Mouse (Mus musculus): ENCODE measurements around the gene Arid3a. TPM values are rescaled to one million over a fixed set of nuclear protein-coding genes. Genes with fewer than 3 reads are reported as not detected.

Arid3a gene
- polyA plus RNA-seq, 1 experiment from 2014 or later = 16.4 TPM

DNA sequence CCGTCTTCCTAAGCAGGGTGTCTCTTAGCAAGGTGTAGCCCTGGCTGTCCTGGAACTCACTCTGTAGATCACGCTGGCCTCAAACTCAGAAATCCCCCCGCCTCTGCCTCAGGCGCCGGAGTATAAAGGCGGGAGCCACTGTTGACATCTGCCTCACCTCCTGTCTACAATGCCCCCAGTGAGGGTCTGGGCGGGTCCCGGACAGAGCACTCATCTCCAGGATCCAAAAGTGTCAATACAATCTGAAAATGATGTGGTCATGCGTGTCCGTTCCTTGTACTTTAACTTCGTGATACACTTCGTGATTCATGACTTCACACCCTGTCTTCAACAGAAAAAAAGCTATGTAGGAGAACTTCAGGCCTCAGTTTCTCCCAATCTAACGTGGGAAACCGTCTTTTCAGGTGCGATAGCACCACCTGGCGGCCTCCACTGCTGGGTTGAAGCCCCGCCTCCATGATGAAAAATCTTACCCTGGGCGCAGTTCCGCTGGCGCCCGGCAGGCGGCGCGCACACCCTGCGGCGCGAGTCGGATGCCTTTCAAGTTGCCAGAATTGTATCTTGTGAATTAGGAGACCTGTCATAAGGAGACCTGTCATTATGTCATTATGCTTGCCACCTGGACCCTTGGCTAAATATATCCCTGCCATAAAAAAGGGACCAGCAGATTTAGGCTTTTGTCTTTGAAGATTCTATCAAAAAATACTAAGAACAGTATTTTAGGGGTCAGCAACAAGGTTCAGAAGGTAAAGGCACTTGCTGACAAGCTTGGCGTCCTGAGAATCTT, 1.7 kb upstream of the Arid3a start:
- Histone ChIP-seq H3K36me3 (no peaks in the 10 kb centered on the region), H3K27me3 (ENCODE audit: insufficient read depth, poor library complexity, severe bottlenecking) (peaks cover 40% of the 10 kb centered on the region), H3K9me3 (no peaks in the 10 kb centered on the region), H3K4me3 (peak overlapping the region; percentile 99; the same call in 1 of the 2 replicates), H3K4me1 (peaks cover 52% of the 10 kb centered on the region), H3K27ac (no peak overlapping the region; the same call in 1 of the 2 replicates)
- DNase-seq (ENCODE audit: low spot score) = peak; percentile 94
- WGBS = 12% methylated on average over 29 of the region's 29 CpGs

DNA sequence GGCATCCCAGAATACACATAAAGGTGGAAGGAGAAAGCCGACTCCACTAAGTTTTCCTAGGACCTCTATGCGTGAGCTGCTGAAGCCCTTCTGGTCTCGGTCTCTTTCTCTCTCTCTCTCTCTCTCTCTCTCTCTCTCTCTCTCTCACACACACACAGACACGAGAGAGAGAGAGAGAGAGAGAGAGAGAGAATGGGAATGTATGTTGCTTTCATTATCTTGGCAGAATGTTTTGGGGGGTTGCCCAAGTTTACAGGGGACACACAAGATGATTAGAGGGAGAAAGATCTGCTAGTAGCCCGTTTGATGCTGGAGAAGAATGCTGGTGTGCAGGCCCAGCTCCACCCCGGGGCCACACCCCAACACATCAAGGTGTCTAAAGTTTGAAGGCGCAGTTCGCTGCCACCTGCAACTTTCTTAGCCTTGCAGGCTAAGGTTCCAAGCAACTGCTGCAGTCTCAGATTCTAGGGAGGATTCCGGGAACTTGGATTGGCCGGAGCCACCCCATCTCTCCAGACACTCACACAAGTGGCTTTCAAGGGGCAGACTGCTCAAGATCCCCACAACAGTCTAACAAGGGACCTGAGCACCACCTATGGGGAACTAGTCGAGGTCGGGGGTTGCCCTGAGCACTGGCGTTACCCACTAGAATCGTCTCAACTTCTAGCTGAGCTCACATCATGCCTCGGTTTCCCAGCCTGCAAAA, 905 bp upstream of the Arid3a start:
- 8% methylated on average over 15 of the region's 15 CpGs for WGBS
- peaks cover 33% of the 10 kb centered on the region for H3K27me3 ChIP-seq (ENCODE audit: insufficient read depth, poor library complexity, severe bottlenecking)
- peaks cover 7% of the 10 kb centered on the region for H3K36me3 ChIP-seq
- H3K4me3 ChIP-seq = peak overlapping the region; percentile 99
- no peaks in the 10 kb centered on the region for H3K9me3 ChIP-seq
- DNase-seq (ENCODE audit: low spot score) = no peak
- H3K27ac ChIP-seq = peak overlapping the region; percentile 99
- H3K4me1 ChIP-seq = peaks cover 52% of the 10 kb centered on the region

DNA sequence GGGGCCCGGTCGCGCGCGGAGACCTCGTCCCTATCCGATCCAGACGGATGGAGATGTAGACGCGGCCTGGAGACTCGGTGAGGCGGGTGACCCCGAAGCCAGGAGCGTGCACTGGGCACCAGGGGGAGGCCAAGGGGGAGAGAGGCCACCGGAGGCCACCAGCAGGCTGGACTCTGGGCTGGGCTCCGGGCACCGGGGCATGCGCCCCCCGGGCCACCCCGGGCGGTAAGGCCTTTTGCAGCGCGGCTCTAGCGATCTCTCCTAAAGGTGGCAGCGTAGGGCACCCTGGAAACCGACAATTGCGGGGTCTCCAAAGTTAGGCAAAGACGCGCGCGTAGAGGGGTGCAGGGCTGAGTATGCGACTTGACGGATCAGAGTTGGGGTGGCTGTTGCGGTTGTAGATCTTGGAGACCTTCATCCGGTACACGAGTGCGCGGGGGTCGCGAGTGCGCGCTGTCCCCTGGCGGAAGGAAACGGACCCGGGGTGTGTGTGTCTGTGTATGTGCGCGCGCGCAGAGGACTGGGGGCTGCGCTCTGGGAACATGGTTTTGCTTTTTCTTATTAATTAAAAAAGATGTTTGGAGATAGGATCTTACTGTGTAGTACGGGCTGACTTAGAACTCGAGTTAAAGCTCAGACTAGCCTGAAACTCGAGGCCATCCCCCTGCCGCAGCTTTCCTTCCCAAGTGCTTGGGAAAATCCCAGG, 634 bp downstream of the Arid3a start:
- peaks cover 58% of the 10 kb centered on the region for H3K4me1 ChIP-seq
- 0% methylated on average over 54 of the region's 54 CpGs for WGBS

DNA sequence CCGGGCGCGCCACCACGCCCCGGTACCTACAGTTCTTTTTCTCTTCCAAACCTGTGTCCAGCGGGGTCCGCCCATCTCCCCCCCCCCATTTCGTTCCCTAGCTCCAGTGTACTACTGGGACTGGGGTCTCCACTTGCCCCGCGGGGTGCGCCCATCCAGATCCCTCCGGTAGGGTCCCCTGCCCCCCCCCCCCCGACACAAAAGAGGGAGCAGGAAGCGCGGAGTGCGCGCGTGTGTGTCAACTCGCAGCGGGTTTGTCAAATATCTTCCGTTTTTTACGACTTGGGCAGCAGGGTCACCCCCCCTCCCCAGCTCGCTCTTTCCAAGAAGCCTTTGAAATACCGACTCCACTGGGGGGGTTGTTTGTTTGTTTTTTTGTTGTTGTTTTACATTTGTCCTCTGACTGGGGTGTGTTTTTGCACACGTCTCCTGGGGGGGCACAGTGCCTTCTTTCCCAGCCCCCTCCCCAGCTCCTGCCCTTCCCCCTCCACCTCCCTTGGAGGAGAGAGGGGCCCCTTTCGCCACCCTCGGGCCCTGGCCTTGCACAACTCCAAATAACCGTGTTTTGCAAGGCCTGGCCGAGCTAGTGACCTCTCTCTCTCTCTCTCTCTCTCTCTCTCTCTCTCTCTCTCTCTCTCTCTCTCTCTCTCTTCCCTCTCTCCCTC, 1.3 kb downstream of the Arid3a start:
- peak overlapping the region; percentile 99 for H3K27ac ChIP-seq
- H3K4me1 ChIP-seq = peaks cover 65% of the 10 kb centered on the region

More for the DNA sequence above, 634 bp downstream of the Arid3a start:
- peak; percentile 86 for DNase-seq (ENCODE audit: low spot score)
- H3K27ac ChIP-seq = peak overlapping the region; percentile 99
- peaks cover 18% of the 10 kb centered on the region for H3K27me3 ChIP-seq (ENCODE audit: insufficient read depth, poor library complexity, severe bottlenecking)
- H3K9me3 ChIP-seq = no peaks in the 10 kb centered on the region
- H3K36me3 ChIP-seq = peaks cover 23% of the 10 kb centered on the region
- H3K4me3 ChIP-seq = peak overlapping the region; percentile 99

DNA sequence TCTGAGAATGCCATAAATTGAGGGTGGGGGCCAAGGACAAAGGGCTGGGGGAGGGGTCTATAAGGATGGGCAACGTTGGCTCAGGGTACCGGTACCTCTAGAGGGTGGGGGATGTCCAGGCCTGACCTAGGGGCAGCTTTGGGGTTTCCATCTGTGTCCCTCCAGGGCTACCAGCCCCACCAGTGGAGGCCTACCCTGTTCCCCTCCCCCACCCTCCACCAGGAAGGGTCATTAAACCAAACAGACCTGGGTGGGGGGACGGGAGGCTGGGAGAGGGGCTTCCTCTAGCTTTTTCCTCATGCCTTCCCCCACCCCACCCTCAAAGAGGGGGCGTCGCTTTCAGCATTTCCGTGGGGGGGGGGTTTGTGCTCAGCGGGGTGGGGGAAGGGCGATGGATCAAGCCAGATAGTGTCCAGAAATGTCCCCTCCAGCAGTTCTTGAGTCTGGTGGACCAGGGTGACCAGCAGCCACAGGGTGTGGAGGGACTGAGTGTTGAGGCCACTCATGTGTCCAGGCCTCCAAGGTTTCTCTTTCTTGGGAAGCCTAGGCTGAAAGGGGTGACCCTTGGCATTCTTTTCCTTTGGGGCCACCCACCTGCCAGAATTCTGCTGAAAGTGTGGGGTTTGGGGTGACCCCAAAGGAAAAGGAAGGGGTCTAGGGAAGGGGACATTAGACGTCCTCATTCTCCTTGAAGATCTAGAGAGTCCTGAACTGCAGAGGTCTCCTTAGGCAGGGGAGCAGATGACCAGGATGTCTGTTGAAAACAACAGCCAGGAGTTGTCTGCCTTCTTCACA, 2.3 kb downstream of the Arid3a start:
- Histone ChIP-seq H3K4me1 (peaks cover 74% of the 10 kb centered on the region), H3K9me3 (no peaks in the 10 kb centered on the region), H3K4me3 (peak overlapping the region; percentile 99), H3K27me3 (ENCODE audit: insufficient read depth, poor library complexity, severe bottlenecking) (peaks cover 1% of the 10 kb centered on the region), H3K27ac (peak overlapping the region; percentile 99), H3K36me3 (peaks cover 39% of the 10 kb centered on the region)
- WGBS = 14% methylated on average over 9 of the region's 9 CpGs
- no peak for DNase-seq (ENCODE audit: low spot score)

More for the DNA sequence above, 1.3 kb downstream of the Arid3a start:
- peaks cover 30% of the 10 kb centered on the region for H3K36me3 ChIP-seq
- no peak for DNase-seq (ENCODE audit: low spot score)
- peak overlapping the region; percentile 99 for H3K4me3 ChIP-seq
- H3K9me3 ChIP-seq = no peaks in the 10 kb centered on the region
- peaks cover 11% of the 10 kb centered on the region for H3K27me3 ChIP-seq (ENCODE audit: insufficient read depth, poor library complexity, severe bottlenecking)
- WGBS = under 1% methylated on average over 29 of the region's 29 CpGs

DNA sequence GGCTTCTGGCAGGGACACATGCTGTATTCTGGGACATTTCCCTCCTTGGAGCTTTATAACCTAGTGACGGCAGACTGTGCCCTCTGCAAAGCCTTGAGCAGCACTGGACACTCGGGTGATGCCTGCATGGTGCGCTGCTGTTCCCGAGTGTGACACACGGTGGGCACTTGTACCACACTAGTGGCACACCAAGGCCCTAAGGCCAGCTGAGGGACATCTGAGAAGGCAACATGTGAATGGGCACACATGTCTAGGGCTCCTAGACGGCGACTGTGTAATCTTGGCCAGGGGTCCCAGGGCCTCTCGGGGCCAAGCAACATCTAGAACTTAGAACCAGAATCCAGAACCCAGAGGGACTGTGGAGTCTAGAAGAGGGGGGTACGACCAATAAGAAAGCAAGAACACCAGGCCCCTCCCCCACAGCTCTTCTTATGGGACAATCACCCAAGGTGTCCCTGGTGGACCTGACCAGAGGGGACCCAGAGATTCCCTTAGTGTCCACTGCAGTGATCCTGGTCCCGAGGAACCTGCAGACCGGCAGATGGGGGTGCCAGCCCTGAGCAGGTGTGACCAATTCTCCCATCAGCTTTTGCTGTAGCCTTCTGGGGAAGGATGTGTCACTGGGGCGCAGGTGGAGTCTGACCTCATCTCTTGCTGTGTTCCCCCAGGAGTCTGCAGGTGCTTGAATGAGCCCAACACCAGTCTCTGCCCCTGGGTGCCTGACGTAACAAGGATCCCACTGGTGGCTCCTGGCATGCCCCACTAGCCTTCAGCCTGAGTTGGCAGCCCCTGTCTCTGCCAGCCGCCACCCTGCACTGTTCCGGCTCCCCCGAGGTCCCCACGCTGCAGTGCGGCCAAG, 3.4 kb downstream of the Arid3a start:
- Histone ChIP-seq H3K4me3 (peak overlapping the region; percentile 99), H3K36me3 (peaks cover 49% of the 10 kb centered on the region), H3K27me3 (ENCODE audit: insufficient read depth, poor library complexity, severe bottlenecking) (no peaks in the 10 kb centered on the region), H3K4me1 (peaks cover 83% of the 10 kb centered on the region), H3K27ac (peak overlapping the region; percentile 99), H3K9me3 (no peaks in the 10 kb centered on the region)
- WGBS = 89% methylated on average over 18 of the region's 18 CpGs
- DNase-seq (ENCODE audit: low spot score) = no peak

DNA sequence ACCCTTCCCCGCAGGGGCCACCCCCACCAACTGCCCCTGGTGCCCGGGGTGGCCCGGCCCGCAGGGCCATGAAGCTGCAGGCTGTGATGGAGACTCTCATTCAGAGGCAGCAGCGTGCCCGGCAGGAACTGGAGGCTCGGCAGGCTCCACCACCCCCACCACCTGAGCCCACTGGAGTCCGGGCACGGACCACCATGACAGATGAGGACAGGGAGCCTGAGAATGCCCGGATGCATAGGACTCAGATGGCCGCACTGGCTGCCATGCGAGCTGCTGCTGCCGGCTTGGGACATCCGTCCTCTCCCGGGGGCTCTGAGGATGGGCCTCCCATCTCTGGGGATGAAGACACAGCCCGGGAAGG, 4.0 kb downstream of the Arid3a start:
- DNase-seq (ENCODE audit: low spot score) = no peak
- WGBS = 91% methylated on average over 16 of the region's 16 CpGs
- Histone ChIP-seq H3K9me3 (no peaks in the 10 kb centered on the region), H3K4me3 (peak overlapping the region; percentile 22; the same call in 1 of the 2 replicates), H3K36me3 (peaks cover 56% of the 10 kb centered on the region), H3K27ac (0 out of 2 replicates have a peak overlapping the region, but pooled peaks have one; percentile 32), H3K4me1 (peaks cover 83% of the 10 kb centered on the region), H3K27me3 (ENCODE audit: insufficient read depth, poor library complexity, severe bottlenecking) (no peaks in the 10 kb centered on the region)

DNA sequence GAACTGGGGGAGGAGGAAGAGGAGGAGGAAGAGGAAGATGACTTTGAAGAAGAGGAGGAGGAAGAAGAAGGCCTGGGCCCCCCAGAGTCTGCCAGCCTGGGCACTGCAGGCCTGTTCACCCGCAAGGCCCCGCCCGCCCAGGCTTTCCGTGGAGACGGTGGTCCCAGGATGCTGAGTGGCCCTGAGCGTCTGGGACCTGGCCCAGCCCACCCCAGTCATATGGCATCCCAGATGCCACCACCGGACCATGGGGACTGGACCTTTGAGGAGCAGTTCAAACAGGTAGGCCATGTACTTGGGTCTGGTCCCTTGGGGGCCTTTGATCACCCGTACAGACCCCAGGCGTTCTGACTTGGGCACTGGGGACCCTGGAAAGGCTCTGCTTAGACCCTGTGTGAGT, 5.0 kb downstream of the Arid3a start:
- no peaks in the 10 kb centered on the region for H3K27me3 ChIP-seq (ENCODE audit: insufficient read depth, poor library complexity, severe bottlenecking)
- peaks cover 83% of the 10 kb centered on the region for H3K4me1 ChIP-seq
- peak overlapping the region; percentile 75 for H3K27ac ChIP-seq
- peaks cover 61% of the 10 kb centered on the region for H3K36me3 ChIP-seq
- H3K9me3 ChIP-seq = no peaks in the 10 kb centered on the region
- H3K4me3 ChIP-seq = no peak overlapping the region
- 83% methylated on average over 9 of the region's 9 CpGs for WGBS
- no peak for DNase-seq (ENCODE audit: low spot score)

DNA sequence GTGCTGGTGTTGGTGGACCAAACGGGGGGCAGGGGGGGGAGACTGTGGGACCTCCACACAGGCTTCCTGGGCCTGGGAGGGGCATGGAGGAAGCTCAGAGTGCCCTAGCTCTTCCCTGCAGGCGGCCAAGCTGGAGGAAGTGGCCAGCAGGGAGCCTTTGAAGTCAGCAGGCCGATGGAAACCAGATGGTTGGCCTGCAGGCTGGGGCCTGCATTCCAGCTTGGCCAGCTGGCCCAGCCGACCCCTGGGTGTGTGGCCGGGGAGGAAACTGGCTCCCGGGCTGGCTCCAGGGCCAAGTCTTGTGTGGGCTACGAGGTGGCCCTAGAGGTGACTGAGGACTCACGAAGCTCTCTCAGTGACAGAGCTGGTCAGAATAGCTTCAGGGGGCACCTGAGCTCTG, 5.9 kb downstream of the Arid3a start:
- peak overlapping the region; percentile 75 for H3K27ac ChIP-seq

DNA sequence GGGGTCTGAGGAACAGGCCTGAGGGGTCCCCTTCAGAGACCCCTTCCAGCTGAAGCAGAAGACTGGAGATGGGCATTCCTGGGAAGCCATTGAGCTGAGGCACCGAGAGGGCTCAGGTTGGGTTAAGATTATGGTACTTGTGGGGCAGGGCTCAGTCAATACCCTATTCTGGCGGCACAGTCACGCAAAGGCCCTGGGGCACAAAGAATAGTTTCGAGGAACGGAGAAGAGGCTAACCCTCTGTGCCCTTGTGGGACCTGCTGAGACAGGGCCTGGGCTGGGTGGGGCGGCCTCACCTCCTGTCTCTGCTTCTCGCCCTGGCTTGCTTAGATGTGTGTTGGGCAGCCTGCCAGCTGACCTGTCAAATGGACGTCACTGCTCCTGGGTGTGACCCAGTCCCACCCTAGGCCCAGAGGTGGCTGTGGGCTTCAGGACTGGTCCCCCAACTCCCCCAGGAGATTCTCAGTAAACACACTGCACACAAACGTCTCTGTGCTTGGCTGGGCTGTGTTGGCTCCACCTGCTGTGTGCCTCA, 6.4 kb downstream of the Arid3a start:
- Histone ChIP-seq H3K36me3 (peaks cover 76% of the 10 kb centered on the region), H3K4me1 (peaks cover 95% of the 10 kb centered on the region), H3K27ac (peak overlapping the region; percentile 75), H3K9me3 (no peaks in the 10 kb centered on the region), H3K4me3 (peak overlapping the region; percentile 39), H3K27me3 (ENCODE audit: insufficient read depth, poor library complexity, severe bottlenecking) (no peaks in the 10 kb centered on the region)
- 64% methylated on average over 9 of the region's 9 CpGs for WGBS
- no peak for DNase-seq (ENCODE audit: low spot score)

More for the DNA sequence above, 5.9 kb downstream of the Arid3a start:
- no peaks in the 10 kb centered on the region for H3K27me3 ChIP-seq (ENCODE audit: insufficient read depth, poor library complexity, severe bottlenecking)
- H3K4me3 ChIP-seq = peak overlapping the region; percentile 39
- H3K9me3 ChIP-seq = no peaks in the 10 kb centered on the region
- peak; percentile 89 for DNase-seq (ENCODE audit: low spot score)
- peaks cover 90% of the 10 kb centered on the region for H3K4me1 ChIP-seq
- peaks cover 71% of the 10 kb centered on the region for H3K36me3 ChIP-seq
- 10% methylated on average over 8 of the region's 8 CpGs for WGBS

DNA sequence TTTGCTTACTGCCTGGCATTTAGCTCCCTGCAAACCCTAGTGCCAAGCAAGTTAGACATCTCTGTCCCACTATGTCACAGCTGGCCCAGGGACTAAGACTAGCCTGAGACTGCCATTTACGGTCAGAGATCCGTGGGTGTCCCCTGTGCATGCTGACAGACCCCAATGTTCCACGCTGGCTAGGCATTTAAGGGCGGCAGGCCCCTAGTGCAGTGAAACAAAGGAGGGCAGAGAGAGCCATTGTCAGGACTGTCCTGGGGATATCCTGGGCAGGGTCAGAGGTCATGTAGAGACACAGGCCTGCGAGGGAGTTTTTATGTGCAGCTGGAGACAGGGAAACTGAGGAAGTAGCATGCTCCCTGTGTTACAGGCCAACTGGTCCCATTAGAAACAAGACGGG, 7.0 kb downstream of the Arid3a start:
- Histone ChIP-seq H3K9me3 (no peaks in the 10 kb centered on the region), H3K36me3 (peaks cover 82% of the 10 kb centered on the region), H3K27ac (peak overlapping the region; percentile 75), H3K27me3 (ENCODE audit: insufficient read depth, poor library complexity, severe bottlenecking) (no peaks in the 10 kb centered on the region), H3K4me1 (peaks cover 98% of the 10 kb centered on the region), H3K4me3 (no peak overlapping the region)
- WGBS = 81% methylated on average over 6 of the region's 6 CpGs
- no peak for DNase-seq (ENCODE audit: low spot score)

Measured in heart, embryonic 10.5 days (tissue).